Mouse (Mus musculus): ENCODE results near the gene Adamts4. TPM values are rescaled to one million over a fixed set of nuclear protein-coding genes. Genes with fewer than 3 reads are reported as not detected.
A peak's percentile ranks its signal among the peaks of the same experiment; 100 is the strongest.

Adamts4 gene
- polyA plus RNA-seq, 1 experiment from 2014 or later, result 9.9 TPM

- no peaks in the 10 kb centered on the region for H3K9me3 ChIP-seq (replicated peaks)
- peaks cover 77% of the 10 kb centered on the region for H3K36me3 ChIP-seq
- no peak overlapping the region for H3K27ac ChIP-seq (replicated peaks)
- H3K4me3 ChIP-seq, result no peak overlapping the region
- DNase-seq (ENCODE audit: low spot score), result no peak
- H3K27me3 ChIP-seq (ENCODE audit: low read depth, poor library complexity, severe bottlenecking), result no peaks in the 10 kb centered on the region
- WGBS, result 96% methylated on average over 8 of the region's 8 CpGs
- H3K4me1 ChIP-seq, result peaks cover 30% of the 10 kb centered on the region
These were observed 28.2 kb downstream of the Adamts4 start for GRCm38 (mm10) chr1:171278436-171278835.

- 88% methylated on average over 14 of the region's 14 CpGs for WGBS
- Histone ChIP-seq H3K9me3 (replicated peaks) (no peaks in the 10 kb centered on the region), H3K27me3 (ENCODE audit: low read depth, poor library complexity, severe bottlenecking) (no peaks in the 10 kb centered on the region), H3K4me1 (peaks cover 30% of the 10 kb centered on the region), H3K36me3 (peaks cover 77% of the 10 kb centered on the region), H3K4me3 (peak overlapping the region; percentile 75), H3K27ac (replicated peaks) (0 out of 2 replicates have a peak overlapping the region, but pooled peaks have one; percentile 13)
- DNase-seq (ENCODE audit: low spot score), result no peak
These were observed 28.9 kb downstream of the Adamts4 start for GRCm38 (mm10) chr1:171279012-171279705.

- Histone ChIP-seq H3K27me3 (ENCODE audit: low read depth, poor library complexity, severe bottlenecking) (no peaks in the 10 kb centered on the region), H3K36me3 (peaks cover 77% of the 10 kb centered on the region), H3K4me3 (peak overlapping the region; percentile 75), H3K27ac (replicated peaks) (peak overlapping the region; percentile 83), H3K4me1 (peaks cover 30% of the 10 kb centered on the region), H3K9me3 (replicated peaks) (no peaks in the 10 kb centered on the region)
- 63% methylated on average over 5 of the region's 5 CpGs for WGBS
- no peak for DNase-seq (ENCODE audit: low spot score)
These were observed 29.5 kb downstream of the Adamts4 start for GRCm38 (mm10) chr1:171279721-171280120.

GRCm38 (mm10) chr1:171280250-171280915, 30.2 kb downstream of the Adamts4 start:
- no peak for DNase-seq (ENCODE audit: low spot score)
- Histone ChIP-seq H3K27me3 (ENCODE audit: low read depth, poor library complexity, severe bottlenecking) (no peaks in the 10 kb centered on the region), H3K9me3 (replicated peaks) (no peaks in the 10 kb centered on the region), H3K27ac (replicated peaks) (peak overlapping the region; percentile 83), H3K36me3 (peaks cover 77% of the 10 kb centered on the region), H3K4me1 (peaks cover 33% of the 10 kb centered on the region), H3K4me3 (peak overlapping the region; percentile 75)
- 2% methylated on average over 25 of the region's 25 CpGs for WGBS

- Histone ChIP-seq H3K27me3 (ENCODE audit: low read depth, poor library complexity, severe bottlenecking) (no peaks in the 10 kb centered on the region), H3K4me3 (peak within 1 kb of the TSS; percentile 75), H3K27ac (replicated peaks) (peak within 1 kb of the TSS; percentile 83), H3K9me3 (replicated peaks) (no peaks in the 10 kb centered on the region), H3K36me3 (peaks cover 77% of the 10 kb centered on the region), H3K4me1 (peaks cover 39% of the 10 kb centered on the region)
- under 1% methylated on average over 26 of the region's 26 CpGs for WGBS
- peak; percentile 91 for DNase-seq (ENCODE audit: low spot score)
These were observed 30.8 kb downstream of the Adamts4 start, which contains the start of gene Ppox for GRCm38 (mm10) chr1:171280916-171281527. Ppox (minus strand) TSS chr1:171281186.

- Histone ChIP-seq H3K27me3 (ENCODE audit: low read depth, poor library complexity, severe bottlenecking) (no peaks in the 10 kb centered on the region), H3K4me3 (peak overlapping the region; percentile 75), H3K9me3 (replicated peaks) (no peaks in the 10 kb centered on the region), H3K27ac (replicated peaks) (peak overlapping the region; percentile 83), H3K36me3 (peaks cover 77% of the 10 kb centered on the region), H3K4me1 (peaks cover 44% of the 10 kb centered on the region)
- peak; percentile 80 for DNase-seq (ENCODE audit: low spot score)
- under 1% methylated on average over 10 of the region's 10 CpGs for WGBS
These were observed 31.3 kb downstream of the Adamts4 start for GRCm38 (mm10) chr1:171281528-171281923.

GRCm38 (mm10) chr1:171282086-171282805, 32.0 kb downstream of the Adamts4 start:
- no peak for DNase-seq (ENCODE audit: low spot score)
- Histone ChIP-seq H3K9me3 (replicated peaks) (no peaks in the 10 kb centered on the region), H3K4me3 (peak overlapping the region; percentile 75), H3K27me3 (ENCODE audit: low read depth, poor library complexity, severe bottlenecking) (no peaks in the 10 kb centered on the region), H3K4me1 (peaks cover 51% of the 10 kb centered on the region), H3K36me3 (peaks cover 73% of the 10 kb centered on the region), H3K27ac (replicated peaks) (peak overlapping the region; percentile 33; the same call in 1 of the 2 replicates)
- WGBS, result 80% methylated on average over 18 of the region's 18 CpGs

- H3K36me3 ChIP-seq, result peaks cover 62% of the 10 kb centered on the region
- 95% methylated on average over 18 of the region's 18 CpGs for WGBS
- H3K9me3 ChIP-seq (replicated peaks), result no peaks in the 10 kb centered on the region
- peaks cover 58% of the 10 kb centered on the region for H3K4me1 ChIP-seq
- no peak for DNase-seq (ENCODE audit: low spot score)
- H3K4me3 ChIP-seq, result no peak overlapping the region
- no peak overlapping the region for H3K27ac ChIP-seq (replicated peaks)
- no peaks in the 10 kb centered on the region for H3K27me3 ChIP-seq (ENCODE audit: low read depth, poor library complexity, severe bottlenecking)
These were observed 33.3 kb downstream of the Adamts4 start for GRCm38 (mm10) chr1:171283188-171284160.

- H3K4me3 ChIP-seq, result peak overlapping the region; percentile 18; the same call in 1 of the 2 replicates
- peaks cover 57% of the 10 kb centered on the region for H3K4me1 ChIP-seq
- H3K27me3 ChIP-seq (ENCODE audit: low read depth, poor library complexity, severe bottlenecking), result no peaks in the 10 kb centered on the region
- peaks cover 62% of the 10 kb centered on the region for H3K36me3 ChIP-seq
- no peak for DNase-seq (ENCODE audit: low spot score)
- H3K9me3 ChIP-seq (replicated peaks), result no peaks in the 10 kb centered on the region
- 94% methylated on average over 15 of the region's 15 CpGs for WGBS
- no peak overlapping the region for H3K27ac ChIP-seq (replicated peaks)
These were observed 34.3 kb downstream of the Adamts4 start for GRCm38 (mm10) chr1:171284491-171284890.

- Histone ChIP-seq H3K36me3 (peaks cover 69% of the 10 kb centered on the region), H3K4me3 (peak overlapping the region; percentile 18)
These were observed 35.1 kb downstream of the Adamts4 start for GRCm38 (mm10) chr1:171285096-171285892.

GRCm38 (mm10) chr1:171286517-171286916, 36.3 kb downstream of the Adamts4 start:
- Histone ChIP-seq H3K4me3 (peak overlapping the region; percentile 98), H3K27ac (replicated peaks) (peak overlapping the region; percentile 100), H3K27me3 (ENCODE audit: low read depth, poor library complexity, severe bottlenecking) (no peaks in the 10 kb centered on the region), H3K9me3 (replicated peaks) (no peaks in the 10 kb centered on the region), H3K36me3 (peaks cover 69% of the 10 kb centered on the region), H3K4me1 (peaks cover 41% of the 10 kb centered on the region)
- DNase-seq (ENCODE audit: low spot score), result no peak
- 91% methylated on average over 19 of the region's 19 CpGs for WGBS

More at GRCm38 (mm10) chr1:171285096-171285892, 35.1 kb downstream of the Adamts4 start:
- peaks cover 49% of the 10 kb centered on the region for H3K4me1 ChIP-seq
- H3K27ac ChIP-seq (replicated peaks), result no peak overlapping the region
- H3K9me3 ChIP-seq (replicated peaks), result no peaks in the 10 kb centered on the region
- WGBS, result 88% methylated on average over 20 of the region's 20 CpGs
- H3K27me3 ChIP-seq (ENCODE audit: low read depth, poor library complexity, severe bottlenecking), result no peaks in the 10 kb centered on the region
- DNase-seq (ENCODE audit: low spot score), result no peak

All from midbrain, embryonic 10.5 days (tissue).